ENCODE assay signal across 15 mouse cellular contexts in genomic region chr6:120186594-120186993, GRCm38 (mm10).
"Had no signal": no experiment of that assay in that cellular context is flagged by ENCODE, and none has a peak within 500 bp of the region (broad histone marks: within the 10 kb centered on the region; RNA-seq: fewer than 3 reads in every experiment).

No protein-coding gene starts in this region.

- H3K27ac ChIP-seq: liver, embryonic 14.5 days; midbrain, embryonic 12.5 days; neural tube, embryonic 12.5 days had no signal

- H3K36me3 ChIP-seq: midbrain, embryonic 10.5 days; midbrain, embryonic 12.5 days; neural tube, embryonic 12.5 days had no signal

- H3K4me3 ChIP-seq: midbrain, embryonic 10.5 days; midbrain, embryonic 12.5 days; myocyte; neural tube, embryonic 12.5 days had no signal

- DNase-seq: lung, adult 18-20 months; lung, embryonic 14.5 days; lung, postnatal 4 days; midbrain, embryonic 14.5 days; retina, postnatal 1 day; right cerebral cortex, adult 18-20 months; right cerebral cortex, postnatal 25 days; right cerebral cortex, postnatal 4 days; spleen, adult 18-20 months had no signal

- H3K9ac ChIP-seq: liver, embryonic 14.5 days; lung, embryonic 14.5 days; midbrain, embryonic 12.5 days; neural tube, embryonic 12.5 days had no signal

- H3K9me3 ChIP-seq: midbrain, embryonic 10.5 days; midbrain, embryonic 12.5 days; neural tube, embryonic 12.5 days had no signal

- H3K4me2 ChIP-seq: midbrain, embryonic 12.5 days had no signal

- ATAC-seq: midbrain, embryonic 16.5 days had no signal

- H3K27me3 ChIP-seq: neural tube, embryonic 12.5 days had no signal
